Mouse (Mus musculus) frontal cortex, postnatal 10 days (tissue): ENCODE measurements around the gene Zfp69.

Source experiments
- DNase-seq, 2 experiments: peaks; one replicate each; pipeline ENCODE4 v3.0.0; 2022; ENCODE audit warnings: low spot score in 2 of 2, mixed read lengths in 1 of 2

The Zfp69 gene

DNA sequence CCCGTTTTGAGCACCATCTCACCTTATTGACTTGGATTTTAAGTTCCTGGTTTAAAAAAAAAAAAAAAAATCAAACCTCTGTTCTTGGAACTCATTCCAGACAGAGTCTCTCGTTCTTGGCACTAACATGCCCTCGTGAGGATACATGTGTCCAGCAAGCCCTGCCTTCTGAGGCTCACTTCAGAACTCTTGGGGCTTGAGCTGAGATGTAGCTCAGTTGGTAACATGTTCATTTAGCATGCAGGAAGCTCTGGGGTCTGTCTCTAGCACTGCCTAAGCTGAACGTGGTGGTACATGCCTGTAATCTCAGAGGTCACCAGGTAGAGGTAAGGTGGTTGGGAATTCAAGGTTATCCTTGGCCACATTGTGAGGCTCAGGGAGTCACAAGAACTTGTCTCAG, 65.4 kb downstream of the Zfp69 start:
- no peak for DNase-seq

DNA sequence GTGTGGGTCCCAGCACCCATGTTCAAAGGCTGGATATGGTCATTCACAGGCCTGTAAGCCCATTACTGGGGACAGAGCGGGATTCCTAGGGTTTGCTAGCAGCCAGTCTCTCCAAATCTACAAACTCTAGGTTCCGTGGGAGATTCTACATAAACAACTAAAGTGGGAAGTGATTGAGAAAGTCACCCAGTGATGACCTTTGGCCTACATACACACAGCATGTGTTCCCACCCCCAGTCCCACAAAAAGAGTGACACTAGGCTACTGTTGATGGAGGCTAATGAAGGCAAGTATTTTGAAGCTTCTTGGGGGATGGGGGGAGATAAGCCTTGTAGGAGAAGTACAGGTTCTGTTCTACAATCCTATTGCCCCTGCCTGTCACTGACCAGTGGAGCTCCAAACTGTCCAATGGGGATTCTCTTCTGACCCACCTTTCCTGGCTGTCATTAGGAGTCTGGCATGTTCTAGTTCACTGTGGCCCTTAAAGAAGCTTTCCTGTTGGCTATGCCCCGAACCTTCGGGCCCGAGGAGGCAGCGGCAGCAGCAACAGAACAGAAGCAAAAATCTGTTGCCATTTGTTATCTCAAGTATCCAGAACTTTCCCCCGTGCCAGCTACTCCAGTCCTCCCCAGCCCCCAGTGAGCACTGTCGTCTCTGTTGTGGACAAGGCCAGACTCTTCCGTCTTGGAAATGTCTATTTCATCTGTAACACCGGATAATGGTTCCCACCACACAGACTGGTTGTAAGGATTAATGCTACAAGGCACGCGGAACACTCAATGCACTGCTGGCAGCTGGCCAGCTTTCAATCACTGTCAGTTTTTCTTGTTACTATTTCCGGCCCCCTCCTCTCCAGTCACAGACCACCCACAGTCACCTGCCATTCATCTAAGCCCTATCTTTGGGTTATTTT, 66.0 kb downstream of the Zfp69 start:
- no peak for DNase-seq

DNA sequence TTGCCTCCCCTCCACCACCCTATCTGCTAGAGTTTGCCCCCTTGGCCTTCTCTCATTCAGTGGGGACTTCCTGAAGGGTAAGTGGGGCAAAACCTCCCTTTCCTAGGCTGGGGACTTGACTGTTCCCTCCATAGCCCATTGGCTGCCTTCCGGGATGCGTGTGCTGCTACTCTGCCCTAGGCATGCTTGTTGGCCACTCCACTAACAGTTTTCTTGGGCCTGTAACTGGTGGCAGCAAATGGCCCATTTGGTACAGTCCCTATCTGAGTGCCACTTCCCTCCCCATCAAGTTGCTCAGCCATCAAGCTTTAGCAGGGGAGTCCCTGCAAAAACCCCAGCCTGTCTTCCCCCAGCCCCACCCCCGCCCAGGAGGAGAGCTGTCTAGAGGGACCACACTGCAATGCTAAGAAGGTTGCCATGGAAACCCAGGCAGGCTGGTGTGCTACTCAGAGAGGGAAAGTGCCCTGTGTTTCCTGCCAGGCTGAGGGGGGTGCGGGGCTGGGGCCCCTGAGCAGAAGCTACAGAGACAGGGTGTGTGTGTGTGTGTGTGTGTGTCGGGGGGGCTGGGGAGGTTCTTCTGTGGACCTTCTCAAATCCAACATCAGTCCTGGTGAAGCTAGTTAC, 69.4 kb downstream of the Zfp69 start:
- DNase-seq = peak; percentile 57 to 73

DNA sequence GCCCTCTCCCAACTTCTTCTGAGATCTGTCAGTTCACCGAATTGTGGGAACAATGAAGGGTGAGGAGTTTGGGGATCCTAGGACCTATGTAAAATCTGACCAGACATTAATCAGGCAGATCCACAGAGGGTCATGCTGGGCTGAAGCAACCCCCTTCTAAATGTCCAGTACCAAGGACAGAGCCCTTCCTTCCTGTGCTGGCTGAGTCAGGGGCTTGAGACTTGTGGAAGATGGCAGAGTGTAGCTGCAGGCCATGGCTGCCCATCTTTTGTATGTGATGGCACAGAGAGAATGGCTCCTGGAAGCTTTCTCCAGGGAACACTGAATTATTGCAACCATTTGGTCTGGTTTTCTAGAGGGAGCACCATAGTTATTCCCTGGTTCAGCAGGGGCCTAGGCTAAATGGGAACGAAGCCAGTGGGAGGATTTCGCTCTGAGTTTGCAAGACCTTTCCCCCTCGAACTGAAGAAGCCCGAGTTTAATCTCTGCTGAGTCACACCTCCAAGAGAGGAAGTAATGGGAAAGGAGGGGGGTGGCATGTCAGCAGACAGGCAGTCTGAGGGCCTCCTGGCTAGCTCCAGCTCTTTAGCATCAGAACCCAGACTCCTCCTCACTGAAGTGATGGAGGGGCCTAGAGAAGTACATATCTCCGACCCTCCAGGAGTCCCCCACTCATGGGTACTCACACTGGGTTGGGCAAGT, 70.6 kb downstream of the Zfp69 start:
- no peak for DNase-seq
